Mouse (Mus musculus) ES-E14 (cell line): ENCODE data around the gene Fam193b.

ENCODE experiments used
- CHD2 ChIP-seq: IDR thresholded peaks from 2 replicates; pipeline ENCODE4 v1.6.1; 2014; ENCODE audit warnings: mild to moderate bottlenecking, low read depth, low read length, inconsistent platforms
- HCFC1 ChIP-seq: IDR thresholded peaks from 2 replicates; pipeline ENCODE4 v1.6.1; 2012; ENCODE audit warnings: low read length, inconsistent platforms, borderline replicate concordance; ENCODE audit not compliant: insufficient read depth
- MAFK ChIP-seq: IDR thresholded peaks from 2 replicates; pipeline ENCODE4 v1.6.1; 2014; ENCODE audit warnings: mild to moderate bottlenecking, low read depth, low read length, inconsistent platforms; ENCODE audit not compliant: insufficient read depth
- ZC3H11A ChIP-seq: IDR thresholded peaks from 2 replicates; pipeline ENCODE4 v1.6.1; 2012; ENCODE audit warnings: low read depth, mild to moderate bottlenecking, inconsistent platforms, low read length, borderline replicate concordance
- ZNF384 ChIP-seq: IDR thresholded peaks from 2 replicates; pipeline ENCODE4 v1.6.1; 2012; ENCODE audit warnings: low read depth, low read length, inconsistent platforms

- no peak for TF ChIP-seq ZC3H11A
- TF ChIP-seq ZNF384: no peak
- no peak for TF ChIP-seq HCFC1
- no peak for TF ChIP-seq MAFK
- TF ChIP-seq CHD2: no peak
These were observed 59.4 kb downstream of the Fam193b start for GRCm38 (mm10) chr13:55511492-55511861.
